ENCODE assay signal across 30 mouse cellular contexts in the genomic region with DNA sequence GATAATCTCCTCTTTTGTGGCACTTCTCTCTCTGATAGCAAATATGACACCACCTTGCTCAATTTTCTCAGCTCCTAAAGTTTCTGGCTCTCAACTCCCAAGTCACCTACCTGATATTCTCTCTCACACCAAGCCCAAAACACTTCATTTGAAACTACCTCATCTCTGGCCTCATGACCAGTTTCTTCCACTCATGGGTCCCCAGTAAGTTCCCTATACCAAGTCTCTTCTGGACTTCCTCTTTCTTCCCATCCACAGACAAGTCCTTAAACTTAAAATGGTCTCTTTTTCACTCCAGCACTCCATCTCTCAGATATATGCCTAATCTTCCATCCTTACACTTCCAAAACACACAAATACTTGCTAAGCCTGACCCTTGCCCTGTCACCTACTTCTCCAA. TPM values are rescaled to one million over a fixed set of nuclear protein-coding genes. Genes with fewer than 3 reads are reported as not detected.
A peak's percentile ranks its signal among the peaks of the same experiment; 100 is the strongest.
DNase-seq lines count a peak whose midpoint lies in the region; ATAC-seq and TF ChIP-seq lines count a peak whose summit lies in the region.
"Had no signal": no experiment of that assay in that cellular context is flagged by ENCODE, and none has a peak within 500 bp of the region (broad histone marks: within the 10 kb centered on the region; RNA-seq: fewer than 3 reads in every experiment).

No protein-coding gene starts in this region.

- intact Hi-C loops in left cerebral cortex, adult 2 months (cut with DNase I): no loop called here
- intact Hi-C loops in gastrocnemius, postnatal 14 days (cut with DNase I; ENCODE audit: low total_unique reads): no loop called here

- H3K4me3 ChIP-seq in lung, postnatal 0 days (ENCODE audit: low read depth, low read length): no peak overlapping the region
- no peak overlapping the region for H3K4me3 ChIP-seq in left cerebral cortex, adult 2 months
- H3K4me3 ChIP-seq: forebrain, embryonic 10.5 days; hindbrain, embryonic 10.5 days; hindbrain, embryonic 13.5 days; intestine, embryonic 15.5 days had no signal

- no peak for ATAC-seq in lung, postnatal 0 days
- peak; percentile 95 for ATAC-seq in granulocyte monocyte progenitor cell, adult 5-6 weeks (replicated peaks; ENCODE audit: poor library complexity, severe bottlenecking)
- peak; percentile 92 for ATAC-seq in megakaryocyte progenitor cell, adult 5-6 weeks (replicated peaks; ENCODE audit: poor library complexity)
- no peak for ATAC-seq in cerebellum, adult (ENCODE audit: insufficient number of reproducible peaks, low FRiP score, low TSS enrichment)
- ATAC-seq: activated CD4-positive, CD25-positive, alpha-beta regulatory T cell, adult 4 months; forebrain, embryonic 14.5 days; forebrain, postnatal 0 days; hindbrain, embryonic 16.5 days; intestine, embryonic 15.5 days had no signal

- no peaks in the 10 kb centered on the region for H3K4me1 ChIP-seq in lung, postnatal 0 days (ENCODE audit: insufficient read depth, low read depth, low read length)
- H3K4me1 ChIP-seq: forebrain, embryonic 10.5 days; hindbrain, embryonic 10.5 days; hindbrain, embryonic 13.5 days; intestine, embryonic 15.5 days had no signal

- no peak for TF ChIP-seq CTCF in lung, postnatal 0 days (IDR thresholded peaks at IDR 0.05)
- TF ChIP-seq CTCF in left cerebral cortex, adult 2 months (IDR thresholded peaks at IDR 0.05): no peak

- TF ChIP-seq EP300 in lung, postnatal 0 days (IDR thresholded peaks at IDR 0.05): no peak

- H3K27me3 ChIP-seq in lung, postnatal 0 days (replicated peaks; ENCODE audit: insufficient read depth, low read length): no peaks in the 10 kb centered on the region
- H3K27me3 ChIP-seq: hindbrain, embryonic 13.5 days; intestine, embryonic 15.5 days had no signal

- no peak overlapping the region for H3K9ac ChIP-seq in lung, postnatal 0 days (replicated peaks; ENCODE audit: low read depth)
- H3K9ac ChIP-seq: forebrain, postnatal 0 days; hindbrain, embryonic 13.5 days; intestine, embryonic 15.5 days had no signal

- DNase-seq in lung, postnatal 0 days (ENCODE audit: low spot score): peak; percentile 22
- DNase-seq in lung, postnatal 4 days: no peak
- DNase-seq in frontal cortex, postnatal 14 days (ENCODE audit: low spot score in 2 of 2): no peak
- no peak for DNase-seq in left cerebral cortex, adult 2 months (ENCODE audit: extremely low spot score in 1 of 2, low spot score in 2 of 2)
- no peak for DNase-seq in gastrocnemius, postnatal 14 days
- DNase-seq: adrenal gland, adult 8-10 months; adrenal gland, postnatal 36 days; B cell, adult 2 months; cerebellum, adult 11 months; cerebellum, adult 8-10 months; cerebellum, postnatal 10 days; cerebellum, postnatal 36 days; forebrain, postnatal 0 days; gastrocnemius, postnatal 36 days had no signal

- H3K4me2 ChIP-seq in lung, postnatal 0 days (replicated peaks; ENCODE audit: low read depth, low read length): no peak overlapping the region
- H3K4me2 ChIP-seq: heart, embryonic 11.5 days; hindbrain, embryonic 13.5 days; intestine, embryonic 15.5 days had no signal

- no peaks in the 10 kb centered on the region for H3K9me3 ChIP-seq in lung, postnatal 0 days (ENCODE audit: low read length)
- H3K9me3 ChIP-seq: forebrain, embryonic 10.5 days; hindbrain, embryonic 10.5 days; hindbrain, embryonic 13.5 days; intestine, embryonic 15.5 days had no signal

- H3K27ac ChIP-seq in lung, postnatal 0 days (ENCODE audit: low read length): no peak overlapping the region
- no peak overlapping the region for H3K27ac ChIP-seq in left cerebral cortex, adult 2 months
- H3K27ac ChIP-seq: forebrain, embryonic 10.5 days; hindbrain, embryonic 10.5 days; hindbrain, embryonic 13.5 days; intestine, embryonic 15.5 days had no signal

- no peaks in the 10 kb centered on the region for H3K36me3 ChIP-seq in lung, postnatal 0 days (ENCODE audit: insufficient read depth, low read length)
- H3K36me3 ChIP-seq: forebrain, embryonic 10.5 days; hindbrain, embryonic 10.5 days; hindbrain, embryonic 13.5 days; intestine, embryonic 15.5 days had no signal

RNA-seq across cellular contexts. Expression of gene Klrb1f, which starts 12.3 kb away (rescaled TPM):
- polyA plus RNA-seq in lung, postnatal 0 days (2015; fragmentation: Nextera tagmentation; extraction: Ambion mirVana): 0.35 and 0.37 TPM in 2 replicates
- total RNA-seq in granulocyte monocyte progenitor cell, adult 5-6 weeks (2014; fragmentation: Nextera tagmentation): 35.0 and 39.6 TPM in 2 replicates
- total RNA-seq in granulocyte monocyte progenitor cell, adult 5-6 weeks (2017): 27.7 and 43.2 TPM in 2 replicates
- 32.0 and 35.4 TPM in 2 replicates for total RNA-seq in megakaryocyte progenitor cell, adult 5-6 weeks (2015)
- total RNA-seq in megakaryocyte progenitor cell, adult 5-6 weeks (2017): 16.3 and 23.6 TPM in 2 replicates
- not detected for total RNA-seq in left cerebral cortex, adult 2 months (2021)
- not detected for total RNA-seq in gastrocnemius, postnatal 14 days (2021)
- total RNA-seq: adrenal gland, postnatal 36 days; gastrocnemius, adult 8-10 months; gastrocnemius, postnatal 36 days; heart, postnatal 25 days had no signal
- polyA plus RNA-seq: forebrain, embryonic 10.5 days had no signal

RNA-seq across cellular contexts. Expression of gene Clec2e, which starts 42.7 kb away (rescaled TPM):
- not detected in 2 replicates for polyA plus RNA-seq in lung, postnatal 0 days (2015; fragmentation: Nextera tagmentation; extraction: Ambion mirVana)
- total RNA-seq in granulocyte monocyte progenitor cell, adult 5-6 weeks (2014; fragmentation: Nextera tagmentation): not detected in 2 replicates
- not detected in 2 replicates for total RNA-seq in granulocyte monocyte progenitor cell, adult 5-6 weeks (2017)
- total RNA-seq in megakaryocyte progenitor cell, adult 5-6 weeks (2015): not detected in 2 replicates
- total RNA-seq in megakaryocyte progenitor cell, adult 5-6 weeks (2017): 0.14 TPM in 1 of 2 replicates, not detected in the other
- not detected for total RNA-seq in left cerebral cortex, adult 2 months (2021)
- under 1 TPM; 0.25 to 0.35 TPM for total RNA-seq in gastrocnemius, postnatal 14 days (2021)
- total RNA-seq: adrenal gland, postnatal 36 days; forebrain, postnatal 0 days had no signal
- polyA plus RNA-seq: activated CD4-positive, CD25-positive, alpha-beta regulatory T cell, adult 4 months; embryonic facial prominence, embryonic 11.5 days; forebrain, embryonic 10.5 days; forebrain, embryonic 14.5 days; forebrain, postnatal 0 days; heart, embryonic 11.5 days; heart, embryonic 14.5 days; heart, postnatal 0 days; hindbrain, embryonic 10.5 days; hindbrain, embryonic 13.5 days; hindbrain, embryonic 16.5 days had no signal

Comparison
In these comparisons a context has a peak if more than half of its experiments do, and no peak if none do; other contexts are left out.
1. ATAC-seq: peak in granulocyte monocyte progenitor cell, adult 5-6 weeks (single experiment) and megakaryocyte progenitor cell, adult 5-6 weeks (single experiment); none in lung, postnatal 0 days (single experiment) and cerebellum, adult (single experiment).
2. RNA of gene Klrb1f, which starts 12.3 kb away (total RNA-seq): 27.7 to 43.2 TPM in granulocyte monocyte progenitor cell, adult 5-6 weeks and 16.3 to 35.4 TPM in megakaryocyte progenitor cell, adult 5-6 weeks; not detected in left cerebral cortex, adult 2 months and not detected in gastrocnemius, postnatal 14 days; every median in the first group is over 10 times any median in the second.